Mouse (Mus musculus): ENCODE results near the gene Mapre3.
A peak's percentile ranks its signal among the peaks of the same experiment; 100 is the strongest.

Mapre3 gene

GRCm38 (mm10) chr5:30824124-30824988 is 9.9 kb downstream of the Mapre3 start:
- no peak for DNase-seq (ENCODE audit: low read depth, low spot score)

DNA sequence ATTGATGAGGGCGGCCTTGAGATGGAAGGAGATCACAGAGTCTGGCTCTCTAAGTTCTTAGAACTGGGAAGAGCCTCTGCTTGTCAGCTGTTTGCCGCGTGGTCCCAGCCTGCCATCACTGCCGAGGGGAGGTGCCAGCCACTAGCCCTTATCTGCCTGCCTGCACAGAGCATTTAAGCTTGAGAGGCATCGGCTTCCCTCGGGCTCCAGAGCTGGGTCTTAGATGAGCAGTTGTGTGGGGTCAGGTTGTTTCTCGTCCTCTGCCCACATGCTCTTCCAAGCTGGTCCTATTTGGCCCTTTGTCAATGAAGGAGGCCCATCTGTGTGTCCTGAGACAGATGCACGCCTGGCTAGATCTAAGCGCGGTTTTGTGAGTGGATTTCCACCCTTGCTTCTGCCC is 10.7 kb downstream of the Mapre3 start:
- no peak for DNase-seq (ENCODE audit: low read depth, low spot score)

- DNase-seq (ENCODE audit: low read depth, low spot score): no peak
These were observed 11.4 kb downstream of the Mapre3 start for GRCm38 (mm10) chr5:30825821-30826220.

DNA sequence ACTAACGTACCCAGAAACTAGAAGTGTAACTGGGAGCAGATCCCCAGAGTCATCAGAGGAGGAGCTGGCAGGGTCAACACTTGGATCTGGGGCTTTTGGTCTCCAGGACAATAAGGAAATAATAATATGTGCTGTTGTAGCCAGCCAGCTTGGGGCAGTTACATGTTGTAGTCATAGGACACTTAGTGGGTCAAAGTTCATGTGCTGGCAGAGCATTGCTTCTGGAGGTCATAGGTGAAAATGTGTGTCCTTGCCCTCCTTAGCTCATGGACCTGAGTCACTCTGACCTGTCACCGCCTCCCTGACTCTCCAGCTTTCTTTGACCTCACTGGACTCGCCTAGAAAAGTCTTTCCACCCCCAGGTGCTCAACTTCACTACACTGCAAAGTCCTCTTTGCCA is 19.0 kb downstream of the Mapre3 start:
- DNase-seq (ENCODE audit: low read depth, low spot score): no peak

- no peak for DNase-seq (ENCODE audit: low read depth, low spot score)
These were observed 25.3 kb downstream of the Mapre3 start for GRCm38 (mm10) chr5:30839731-30840130.

DNA sequence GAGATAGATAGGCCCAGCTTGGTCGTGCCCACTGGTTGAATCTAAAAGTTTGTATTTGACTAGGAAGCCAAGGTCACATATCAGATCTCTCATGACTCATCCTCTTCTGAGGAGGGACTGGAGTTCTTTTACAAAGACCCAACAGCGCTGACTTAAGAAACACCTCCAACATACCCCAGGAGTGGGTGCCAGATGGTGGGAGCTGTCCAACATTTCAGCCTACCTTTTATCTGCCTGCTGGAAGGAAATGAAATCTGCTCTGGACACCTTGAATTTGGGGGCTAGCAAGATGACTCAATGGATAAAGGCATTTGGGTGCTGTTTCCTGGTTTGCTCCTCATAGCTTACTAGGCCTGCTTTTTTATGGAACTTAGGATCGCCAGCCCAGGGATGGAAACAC is 27.5 kb downstream of the Mapre3 start:
- DNase-seq (ENCODE audit: low read depth, low spot score): peak; percentile 22

GRCm38 (mm10) chr5:30849891-30850555 is 35.6 kb downstream of the Mapre3 start:
- no peak for DNase-seq (ENCODE audit: low read depth, low spot score)

DNA sequence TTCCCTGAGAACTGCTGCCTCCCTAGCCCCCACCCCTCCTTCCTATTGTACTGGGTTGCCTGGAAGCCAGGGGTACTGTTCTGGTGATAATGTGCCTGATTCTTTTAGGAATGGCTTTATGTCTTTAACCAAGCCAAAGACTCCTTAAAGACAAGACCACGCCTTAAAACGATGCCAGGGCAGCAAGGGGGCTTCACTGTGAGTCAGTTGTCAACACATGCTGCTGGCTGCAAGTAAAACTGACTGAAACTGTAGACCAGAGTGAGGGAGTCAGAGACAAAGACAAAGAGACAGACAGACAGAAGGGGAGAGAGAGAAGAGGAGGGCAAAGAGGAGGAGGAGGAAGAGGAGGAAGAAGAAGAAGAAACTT is 36.1 kb downstream of the Mapre3 start:
- no peak for DNase-seq (ENCODE audit: low read depth, low spot score)

GRCm38 (mm10) chr5:30853522-30853921 is 39.1 kb downstream of the Mapre3 start:
- DNase-seq (ENCODE audit: low read depth, low spot score): no peak

- DNase-seq (ENCODE audit: low read depth, low spot score): peak; percentile 37
These were observed 41.2 kb downstream of the Mapre3 start for GRCm38 (mm10) chr5:30855674-30856073.

DNA sequence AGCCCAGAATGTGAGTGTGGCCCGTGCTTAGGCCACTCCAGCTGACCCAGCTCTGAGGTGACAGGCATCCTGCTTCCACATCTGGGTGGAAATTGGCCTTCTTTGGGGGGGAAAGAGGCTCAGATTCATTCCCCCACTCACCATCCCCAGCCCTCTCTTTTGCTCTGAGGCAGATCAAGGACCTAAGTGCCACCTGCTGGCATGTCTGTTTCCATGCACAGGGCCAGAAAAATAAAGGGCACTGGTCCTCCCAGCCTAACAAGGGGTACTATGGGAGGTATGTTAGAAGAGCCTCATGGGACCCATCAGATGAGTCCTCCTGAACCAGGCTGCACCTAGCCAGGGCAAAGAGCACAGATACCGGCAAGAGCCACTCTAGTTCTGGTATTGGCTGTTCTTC is 41.7 kb downstream of the Mapre3 start:
- no peak for DNase-seq (ENCODE audit: low read depth, low spot score)

DNA sequence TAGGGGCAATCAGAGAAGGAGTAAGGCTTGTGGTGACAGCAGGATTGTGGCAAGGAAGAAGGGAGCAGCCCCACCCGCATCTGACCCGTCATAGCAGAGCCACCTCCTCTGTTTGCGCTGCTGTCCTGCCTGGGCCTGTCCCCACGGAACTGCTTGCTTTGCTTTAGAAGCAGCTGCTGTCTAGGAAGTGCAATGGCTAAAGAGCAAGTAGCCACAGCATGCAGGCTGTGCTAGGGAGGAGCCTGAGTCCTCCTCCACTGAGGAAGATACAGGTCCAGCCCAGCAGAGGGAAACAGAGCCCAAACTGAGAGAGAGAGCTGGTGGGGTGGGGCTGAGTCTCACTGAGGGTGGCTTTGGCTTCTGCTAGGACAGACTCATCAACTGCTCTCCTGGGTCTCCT is 49.4 kb downstream of the Mapre3 start:
- peak; percentile 61 for DNase-seq (ENCODE audit: low read depth, low spot score)

GRCm38 (mm10) chr5:30864322-30864721 is 49.9 kb downstream of the Mapre3 start:
- no peak for DNase-seq (ENCODE audit: low read depth, low spot score)

DNA sequence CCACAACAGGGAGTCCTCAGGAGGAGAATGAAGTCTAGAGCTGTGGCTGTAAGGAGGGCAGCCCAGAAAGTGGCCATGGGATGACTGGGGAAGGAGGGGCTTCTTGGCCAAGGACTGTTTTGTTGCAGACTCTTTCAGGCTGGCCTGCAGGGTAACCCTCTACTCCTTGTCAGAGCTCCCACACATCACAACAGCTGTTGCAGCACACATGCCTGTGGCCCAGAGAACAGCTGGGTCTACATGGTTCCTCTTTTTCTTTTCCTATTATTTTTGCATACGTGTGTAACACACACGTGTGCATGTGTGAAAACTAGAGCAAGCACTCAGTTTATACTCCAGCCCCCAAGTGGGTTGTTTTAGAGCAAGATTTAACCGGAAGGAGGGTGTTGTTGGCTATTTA is 52.4 kb downstream of the Mapre3 start:
- DNase-seq (ENCODE audit: low read depth, low spot score): no peak

DNA sequence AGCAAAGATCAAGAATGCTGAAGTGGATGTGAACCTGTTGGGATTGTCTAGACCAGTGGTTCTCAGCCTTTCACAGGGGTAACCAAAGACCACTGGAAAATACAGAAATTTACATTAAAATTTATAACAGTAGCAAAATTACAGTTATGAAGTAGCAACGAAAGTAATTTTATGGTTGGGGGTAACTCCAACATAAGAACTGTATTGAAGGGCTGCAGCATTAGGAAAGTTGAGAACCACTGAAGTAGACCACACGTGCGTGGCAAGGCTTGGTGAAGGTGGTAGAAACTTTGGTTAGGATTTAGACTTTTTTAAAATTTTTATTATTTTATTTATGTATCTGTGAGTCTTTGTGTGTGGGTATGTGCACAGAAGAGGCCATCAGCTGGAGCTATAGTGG is 53.3 kb downstream of the Mapre3 start, which contains the start of gene Tmem214:
TSS of gene Tmem214 (plus strand) at position 301 of the 400 bp plus-strand sequence.
- no peak for DNase-seq (ENCODE audit: low read depth, low spot score)

GRCm38 (mm10) chr5:30868981-30869380 is 54.5 kb downstream of the Mapre3 start:
- no peak for DNase-seq (ENCODE audit: low read depth, low spot score)

DNA sequence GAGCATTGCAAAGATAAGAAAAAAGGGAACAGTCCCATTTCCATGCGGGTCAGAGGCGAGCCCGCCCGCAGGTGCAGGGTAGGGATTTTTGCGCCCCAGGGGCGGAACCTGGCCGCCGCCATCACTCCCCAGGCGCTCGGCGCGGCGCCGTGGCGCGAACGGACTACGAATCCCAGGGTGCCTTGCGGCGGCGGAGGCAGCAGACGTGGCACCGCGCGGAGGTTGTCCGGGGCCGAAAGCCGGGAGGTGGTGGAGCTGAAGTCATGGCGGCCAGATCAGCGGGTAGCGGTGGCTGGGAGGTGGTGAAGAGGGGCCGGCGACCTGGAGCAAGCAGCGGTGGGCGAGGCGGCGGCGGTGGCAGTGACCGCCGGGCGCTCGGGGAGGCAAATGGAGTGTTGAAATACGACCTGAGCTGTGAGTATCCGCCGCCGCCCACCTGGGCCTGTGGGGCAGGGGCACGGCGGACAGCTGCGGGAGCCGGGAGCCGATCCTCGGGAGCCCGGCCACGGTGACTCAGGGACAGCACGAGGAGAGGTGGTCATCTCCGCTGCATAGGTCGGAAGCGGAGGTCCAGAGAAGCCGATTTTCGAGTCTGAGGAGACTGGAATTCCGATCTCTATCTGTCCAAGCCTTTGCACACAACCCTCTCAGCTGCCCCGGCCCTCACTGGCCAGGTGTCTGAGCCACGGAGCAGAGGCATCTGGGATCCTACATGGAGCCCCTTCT is 55.1 kb downstream of the Mapre3 start:
- DNase-seq (ENCODE audit: low read depth, low spot score): peak; percentile 79

GRCm38 (mm10) chr5:30870131-30870406 is 55.6 kb downstream of the Mapre3 start:
- DNase-seq (ENCODE audit: low read depth, low spot score): no peak

DNA sequence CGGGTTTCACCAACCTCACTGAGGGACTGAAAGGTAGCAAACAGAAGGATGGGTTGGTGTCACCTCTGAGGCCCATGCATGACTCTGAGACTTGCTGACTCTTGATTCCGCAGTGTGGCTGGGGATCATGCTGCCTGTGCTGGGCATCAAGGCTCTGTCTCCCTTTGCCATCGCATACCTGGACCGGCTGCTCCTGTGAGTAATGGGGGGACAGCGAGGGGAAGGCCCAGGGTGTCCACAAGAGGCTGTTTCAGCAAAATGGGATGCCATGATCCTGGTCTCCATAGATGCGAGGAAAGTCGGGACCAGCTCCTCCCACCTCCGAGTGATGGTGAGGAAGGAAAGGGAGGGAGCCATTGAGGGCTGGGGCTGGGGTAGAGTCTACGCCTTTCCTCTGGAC is 58.1 kb downstream of the Mapre3 start:
- no peak for DNase-seq (ENCODE audit: low read depth, low spot score)

DNA sequence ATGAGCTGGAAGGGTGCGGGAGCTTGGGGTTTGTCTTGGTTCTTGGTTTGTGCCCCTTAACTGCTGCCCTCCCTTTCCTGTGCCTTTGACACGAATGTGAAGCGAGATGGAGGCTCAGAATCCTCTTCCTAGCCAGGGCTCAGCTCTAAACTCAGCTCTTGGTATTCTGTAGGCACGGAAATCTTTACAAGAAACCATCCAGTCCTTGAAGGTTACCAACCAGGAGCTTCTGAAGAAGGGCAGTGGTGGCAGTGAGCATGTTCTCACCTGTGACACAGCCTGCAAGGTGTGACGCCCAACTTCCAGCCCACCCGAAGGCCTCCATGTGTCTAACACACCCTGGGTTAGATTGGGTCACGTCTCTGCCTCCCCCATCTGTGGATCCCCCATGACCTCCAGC is 59.9 kb downstream of the Mapre3 start:
- DNase-seq (ENCODE audit: low read depth, low spot score): no peak

DNA sequence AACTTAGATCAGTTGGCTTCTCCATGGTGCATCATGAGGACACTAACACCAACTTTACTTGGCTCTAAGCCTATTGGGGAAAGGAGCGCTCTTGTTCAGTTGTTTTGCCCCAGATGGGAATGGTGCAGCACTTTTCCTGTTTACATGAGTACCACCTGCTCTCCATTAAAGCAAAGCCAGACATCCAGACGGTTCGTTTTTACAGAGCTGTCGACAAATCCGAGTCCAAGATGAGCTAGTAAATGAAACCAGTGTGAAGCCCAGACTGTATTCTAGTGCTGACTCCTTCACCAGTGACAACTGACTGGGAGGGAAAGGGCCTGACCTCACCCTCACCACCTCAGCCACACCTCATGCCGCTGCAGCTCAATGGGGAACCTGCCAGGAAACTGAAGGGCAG is 64.2 kb downstream of the Mapre3 start:
- DNase-seq (ENCODE audit: low read depth, low spot score): no peak

- DNase-seq (ENCODE audit: low read depth, low spot score): no peak
These were observed 65.0 kb downstream of the Mapre3 start for GRCm38 (mm10) chr5:30879347-30879943.
